Mouse (Mus musculus) forebrain, embryonic 15.5 days (tissue): Measurements from ENCODE around the gene Myzap. TPM values are rescaled to one million over a fixed set of nuclear protein-coding genes. Genes with fewer than 3 reads are reported as not detected.

ENCODE experiments used
- ATAC-seq: fragments of 200-750 bp; cut with Nextera tagmentation; replicated peaks from 2 replicates; pipeline ENCODE4 v1.8.0; 2017; ENCODE audit warnings: mild to moderate bottlenecking, moderate TSS enrichment, moderate library complexity
- H3K27ac ChIP-seq: fragments of 300-500 bp; sonication (generic); replicated peaks from 2 replicates; pipeline ENCODE4 v1.5.1; 2015; ENCODE audit warnings: mild to moderate bottlenecking, inconsistent platforms
- H3K27me3 ChIP-seq: fragments of 300-500 bp; sonication (generic); 2 replicates; pipeline ENCODE4 v1.6.1; 2015; ENCODE audit warnings: inconsistent platforms
- H3K36me3 ChIP-seq: fragments of 300-500 bp; sonication (generic); 2 replicates; pipeline ENCODE4 v1.6.1; 2015; ENCODE audit warnings: mild to moderate bottlenecking, inconsistent platforms
- H3K4me1 ChIP-seq: fragments of 300-500 bp; sonication (generic); 2 replicates; pipeline ENCODE4 v1.6.1; 2015; ENCODE audit warnings: inconsistent platforms
- H3K4me2 ChIP-seq: fragments of 300-500 bp; sonication (generic); replicated peaks from 2 replicates; pipeline ENCODE4 v1.6.1; 2015; ENCODE audit warnings: mild to moderate bottlenecking, inconsistent platforms
- H3K4me3 ChIP-seq: fragments of 300-500 bp; sonication (generic); 2 replicates; pipeline ENCODE4 v1.5.1; 2015; ENCODE audit warnings: mild to moderate bottlenecking, inconsistent platforms
- H3K9ac ChIP-seq: fragments of 300-500 bp; sonication (generic); replicated peaks from 2 replicates; pipeline ENCODE4 v1.6.1; 2015; ENCODE audit warnings: mild to moderate bottlenecking, inconsistent platforms
- H3K9me3 ChIP-seq: fragments of 300-500 bp; sonication (generic); 2 replicates; pipeline ENCODE4 v1.6.1; 2016; ENCODE audit warnings: inconsistent platforms
- WGBS: fragments of 180-500 bp; shearing (Covaris S2); methylation state at CpG from one replicate; pipeline ENCODE4 v1.1.7; 2015; ENCODE audit warnings: mixed read lengths; 5-methylcytosine and 5-hydroxymethylcytosine counted together
- polyA plus RNA-seq: library from polyadenylated mRNA; unstranded; fragments of >200 nt; fragmentation: Nextera tagmentation; extraction: Ambion mirVana; gene quantifications from 2 replicates; pipeline ENCODE4 v1.2.1, GENCODE M21; 2015

Gene Myzap
- polyA plus RNA-seq, result 1.8 and 2.0 TPM in 2 replicates

GRCm38 (mm10) chr9:71591938-71592548, at the start of gene Myzap:
Gene Myzap, minus strand, starts transcription at chr9:71592360.
- H3K4me3 ChIP-seq, result peak within 1 kb of the TSS; percentile 56
- H3K27ac ChIP-seq, result no peak within 1 kb of the TSS
- WGBS, result 1% methylated on average over 29 of the region's 29 CpGs
- peak within 1 kb of the TSS; percentile 89 for H3K4me2 ChIP-seq
- no peaks in the 10 kb centered on the region for H3K9me3 ChIP-seq
- H3K27me3 ChIP-seq, result no peaks in the 10 kb centered on the region
- H3K9ac ChIP-seq, result peak within 1 kb of the TSS; percentile 61
- ATAC-seq, result peak; percentile 96
- H3K36me3 ChIP-seq, result no peaks in the 10 kb centered on the region
- peaks cover 9% of the 10 kb centered on the region for H3K4me1 ChIP-seq

GRCm38 (mm10) chr9:71640361-71640927, 48.3 kb upstream of the Myzap start:
- no peak for ATAC-seq
- Histone ChIP-seq H3K27me3 (no peaks in the 10 kb centered on the region), H3K9ac (no peak overlapping the region), H3K4me3 (no peak overlapping the region), H3K4me1 (peaks cover 8% of the 10 kb centered on the region; the same call in 1 of the 2 replicates), H3K27ac (no peak overlapping the region), H3K4me2 (no peak overlapping the region), H3K9me3 (no peaks in the 10 kb centered on the region), H3K36me3 (no peaks in the 10 kb centered on the region)
- WGBS, result 68% methylated on average over 4 of the region's 4 CpGs

GRCm38 (mm10) chr9:71638198-71638597, 46.0 kb upstream of the Myzap start:
- Histone ChIP-seq H3K27me3 (no peaks in the 10 kb centered on the region), H3K9me3 (no peaks in the 10 kb centered on the region), H3K27ac (no peak overlapping the region), H3K9ac (no peak overlapping the region), H3K4me2 (no peak overlapping the region), H3K4me1 (peaks cover 8% of the 10 kb centered on the region; the same call in 1 of the 2 replicates), H3K4me3 (no peak overlapping the region), H3K36me3 (no peaks in the 10 kb centered on the region)
- 64% methylated on average over 11 of the region's 11 CpGs for WGBS
- ATAC-seq, result no peak

- Histone ChIP-seq H3K4me3 (no peak overlapping the region), H3K9ac (no peak overlapping the region), H3K27ac (peak overlapping the region; percentile 23; the same call in 1 of the 2 replicates), H3K4me1 (peaks cover 8% of the 10 kb centered on the region; the same call in 1 of the 2 replicates), H3K36me3 (no peaks in the 10 kb centered on the region), H3K4me2 (no peak overlapping the region), H3K9me3 (no peaks in the 10 kb centered on the region), H3K27me3 (no peaks in the 10 kb centered on the region)
- ATAC-seq, result 0 out of 2 replicates have a peak, but pooled peaks have one; percentile 4
- 93% methylated on average over 1 of the region's 1 CpGs for WGBS
Observed at GRCm38 (mm10) chr9:71636854-71637253, 44.7 kb upstream of the Myzap start.

GRCm38 (mm10) chr9:71635627-71636026, 43.5 kb upstream of the Myzap start:
- Histone ChIP-seq H3K4me3 (no peak overlapping the region), H3K27me3 (no peaks in the 10 kb centered on the region), H3K9me3 (no peaks in the 10 kb centered on the region), H3K4me1 (peaks cover 8% of the 10 kb centered on the region; the same call in 1 of the 2 replicates), H3K4me2 (no peak overlapping the region), H3K27ac (no peak overlapping the region), H3K9ac (no peak overlapping the region), H3K36me3 (no peaks in the 10 kb centered on the region)
- no peak for ATAC-seq
- WGBS, result 59% methylated on average over 1 of the region's 1 CpGs

GRCm38 (mm10) chr9:71634916-71635315, 42.8 kb upstream of the Myzap start:
- no peaks in the 10 kb centered on the region for H3K9me3 ChIP-seq
- no peak overlapping the region for H3K9ac ChIP-seq
- no peak overlapping the region for H3K27ac ChIP-seq
- H3K4me1 ChIP-seq, result peaks cover 8% of the 10 kb centered on the region; the same call in 1 of the 2 replicates
- no peaks in the 10 kb centered on the region for H3K27me3 ChIP-seq
- WGBS, result 91% methylated on average over 2 of the region's 2 CpGs
- no peaks in the 10 kb centered on the region for H3K36me3 ChIP-seq
- no peak overlapping the region for H3K4me3 ChIP-seq
- ATAC-seq, result no peak
- no peak overlapping the region for H3K4me2 ChIP-seq

- Histone ChIP-seq H3K4me1 (no peaks in the 10 kb centered on the region), H3K4me3 (no peak overlapping the region), H3K4me2 (no peak overlapping the region), H3K27me3 (no peaks in the 10 kb centered on the region), H3K36me3 (no peaks in the 10 kb centered on the region), H3K27ac (no peak overlapping the region), H3K9me3 (no peaks in the 10 kb centered on the region), H3K9ac (no peak overlapping the region)
- no peak for ATAC-seq
- WGBS, result 53% methylated on average over 6 of the region's 6 CpGs
Observed at GRCm38 (mm10) chr9:71628921-71629320, 36.8 kb upstream of the Myzap start.

- no peaks in the 10 kb centered on the region for H3K36me3 ChIP-seq
- H3K27me3 ChIP-seq, result no peaks in the 10 kb centered on the region
- H3K4me1 ChIP-seq, result no peaks in the 10 kb centered on the region
- 63% methylated on average over 6 of the region's 6 CpGs for WGBS
- no peak overlapping the region for H3K27ac ChIP-seq
- H3K4me3 ChIP-seq, result no peak overlapping the region
- no peaks in the 10 kb centered on the region for H3K9me3 ChIP-seq
- no peak overlapping the region for H3K4me2 ChIP-seq
- no peak overlapping the region for H3K9ac ChIP-seq
- ATAC-seq, result no peak
Observed at GRCm38 (mm10) chr9:71628286-71628685, 36.1 kb upstream of the Myzap start.

- WGBS, result 84% methylated on average over 6 of the region's 6 CpGs
- no peak overlapping the region for H3K4me3 ChIP-seq
- H3K9me3 ChIP-seq, result no peaks in the 10 kb centered on the region
- no peak overlapping the region for H3K9ac ChIP-seq
- no peaks in the 10 kb centered on the region for H3K36me3 ChIP-seq
- H3K27ac ChIP-seq, result no peak overlapping the region
- no peak for ATAC-seq
- H3K4me2 ChIP-seq, result no peak overlapping the region
- no peaks in the 10 kb centered on the region for H3K27me3 ChIP-seq
- H3K4me1 ChIP-seq, result no peaks in the 10 kb centered on the region
Observed at GRCm38 (mm10) chr9:71625961-71626360, 33.8 kb upstream of the Myzap start.

GRCm38 (mm10) chr9:71624793-71625495, 32.8 kb upstream of the Myzap start:
- Histone ChIP-seq H3K27me3 (no peaks in the 10 kb centered on the region), H3K9me3 (no peaks in the 10 kb centered on the region), H3K36me3 (no peaks in the 10 kb centered on the region), H3K4me3 (no peak overlapping the region), H3K4me1 (no peaks in the 10 kb centered on the region), H3K4me2 (no peak overlapping the region), H3K27ac (no peak overlapping the region), H3K9ac (no peak overlapping the region)
- WGBS, result 52% methylated on average over 10 of the region's 10 CpGs
- ATAC-seq, result no peak

GRCm38 (mm10) chr9:71623871-71624569, 31.9 kb upstream of the Myzap start:
- Histone ChIP-seq H3K9ac (no peak overlapping the region), H3K4me2 (no peak overlapping the region), H3K27ac (no peak overlapping the region), H3K36me3 (no peaks in the 10 kb centered on the region), H3K9me3 (no peaks in the 10 kb centered on the region), H3K4me1 (no peaks in the 10 kb centered on the region), H3K27me3 (no peaks in the 10 kb centered on the region), H3K4me3 (no peak overlapping the region)
- no peak; the same call in 1 of the 2 replicates for ATAC-seq
- 42% methylated on average over 4 of the region's 4 CpGs for WGBS

GRCm38 (mm10) chr9:71622593-71622992, 30.4 kb upstream of the Myzap start:
- Histone ChIP-seq H3K27me3 (no peaks in the 10 kb centered on the region), H3K4me1 (no peaks in the 10 kb centered on the region), H3K4me3 (no peak overlapping the region), H3K36me3 (no peaks in the 10 kb centered on the region), H3K9ac (no peak overlapping the region), H3K4me2 (no peak overlapping the region), H3K9me3 (no peaks in the 10 kb centered on the region), H3K27ac (no peak overlapping the region)
- ATAC-seq, result no peak
- WGBS, result 69% methylated on average over 3 of the region's 3 CpGs
